Mouse (Mus musculus): ENCODE measurements around the gene Adtrp. TPM values are rescaled to one million over a fixed set of nuclear protein-coding genes. Genes with fewer than 3 reads are reported as not detected.

Adtrp gene
- polyA plus RNA-seq, 1 experiment: not detected

- TF ChIP-seq CTCF (IDR thresholded peaks at IDR 0.05; ENCODE audit: insufficient read depth, low read depth, low read length): no peak
- TF ChIP-seq POLR2A (IDR thresholded peaks at IDR 0.05; ENCODE audit: insufficient read depth, low read depth, low read length): no peak
- Histone ChIP-seq H3K4me1 (ENCODE audit: control insufficient read depth, insufficient read depth, low read length) (peaks cover 13% of the 10 kb centered on the region), H3K27ac (ENCODE audit: insufficient read depth, low read depth, low read length) (0 out of 2 replicates have a peak overlapping the region, but pooled peaks have one; percentile 33), H3K4me3 (ENCODE audit: insufficient read depth, low read depth, low read length) (no peak overlapping the region)
- WGBS: 35% methylated on average over 9 of the region's 9 CpGs
Observed at GRCm38 (mm10) chr13:41748866-41749265, 98.6 kb downstream of the Adtrp start.

- Histone ChIP-seq H3K4me1 (ENCODE audit: control insufficient read depth, insufficient read depth, low read length) (peaks cover 13% of the 10 kb centered on the region), H3K27ac (ENCODE audit: insufficient read depth, low read depth, low read length) (0 out of 2 replicates have a peak overlapping the region, but pooled peaks have one; percentile 16), H3K4me3 (ENCODE audit: insufficient read depth, low read depth, low read length) (no peak overlapping the region)
- WGBS: 29% methylated on average over 4 of the region's 4 CpGs
- TF ChIP-seq CTCF (IDR thresholded peaks at IDR 0.05; ENCODE audit: insufficient read depth, low read depth, low read length): no peak
- TF ChIP-seq POLR2A (IDR thresholded peaks at IDR 0.05; ENCODE audit: insufficient read depth, low read depth, low read length): no peak
Observed at GRCm38 (mm10) chr13:41747691-41748090, 99.8 kb downstream of the Adtrp start.

GRCm38 (mm10) chr13:41746971-41747615 lies 100.4 kb downstream of the Adtrp start:
- H3K27ac ChIP-seq (ENCODE audit: insufficient read depth, low read depth, low read length): no peak overlapping the region

GRCm38 (mm10) chr13:41740456-41741085 lies 106.9 kb downstream of the Adtrp start:
- no peak overlapping the region for H3K27ac ChIP-seq (ENCODE audit: insufficient read depth, low read depth, low read length)
- TF ChIP-seq CTCF (IDR thresholded peaks at IDR 0.05; ENCODE audit: insufficient read depth, low read depth, low read length): no peak
- no peak for TF ChIP-seq POLR2A (IDR thresholded peaks at IDR 0.05; ENCODE audit: insufficient read depth, low read depth, low read length)
- no peak overlapping the region for H3K4me3 ChIP-seq (ENCODE audit: insufficient read depth, low read depth, low read length)
- 89% methylated on average over 5 of the region's 5 CpGs for WGBS
- H3K4me1 ChIP-seq (ENCODE audit: control insufficient read depth, insufficient read depth, low read length): no peaks in the 10 kb centered on the region

More at GRCm38 (mm10) chr13:41746971-41747615, 100.4 kb downstream of the Adtrp start:
- TF ChIP-seq POLR2A (IDR thresholded peaks at IDR 0.05; ENCODE audit: insufficient read depth, low read depth, low read length): no peak
- WGBS: 45% methylated on average over 8 of the region's 8 CpGs
- Histone ChIP-seq H3K4me1 (ENCODE audit: control insufficient read depth, insufficient read depth, low read length) (peaks cover 13% of the 10 kb centered on the region), H3K4me3 (ENCODE audit: insufficient read depth, low read depth, low read length) (no peak overlapping the region)

- Histone ChIP-seq H3K27ac (ENCODE audit: insufficient read depth, low read depth, low read length) (no peak overlapping the region), H3K4me1 (ENCODE audit: control insufficient read depth, insufficient read depth, low read length) (no peaks in the 10 kb centered on the region), H3K4me3 (ENCODE audit: insufficient read depth, low read depth, low read length) (no peak overlapping the region)
- 61% methylated on average over 10 of the region's 10 CpGs for WGBS
- TF ChIP-seq POLR2A (IDR thresholded peaks at IDR 0.05; ENCODE audit: insufficient read depth, low read depth, low read length): no peak
- TF ChIP-seq CTCF (IDR thresholded peaks at IDR 0.05; ENCODE audit: insufficient read depth, low read depth, low read length): no peak
Observed at GRCm38 (mm10) chr13:41737628-41738309, 109.7 kb downstream of the Adtrp start.

GRCm38 (mm10) chr13:41729660-41730059 lies 117.8 kb downstream of the Adtrp start:
- 91% methylated on average over 8 of the region's 8 CpGs for WGBS
- TF ChIP-seq CTCF (IDR thresholded peaks at IDR 0.05; ENCODE audit: insufficient read depth, low read depth, low read length) (no peak), POLR2A (IDR thresholded peaks at IDR 0.05; ENCODE audit: insufficient read depth, low read depth, low read length) (no peak)
- Histone ChIP-seq H3K4me1 (ENCODE audit: control insufficient read depth, insufficient read depth, low read length) (no peaks in the 10 kb centered on the region), H3K4me3 (ENCODE audit: insufficient read depth, low read depth, low read length) (no peak overlapping the region), H3K27ac (ENCODE audit: insufficient read depth, low read depth, low read length) (no peak overlapping the region)

GRCm38 (mm10) chr13:41727803-41728202 lies 119.7 kb downstream of the Adtrp start:
- WGBS: 89% methylated on average over 3 of the region's 3 CpGs
- Histone ChIP-seq H3K4me3 (ENCODE audit: insufficient read depth, low read depth, low read length) (no peak overlapping the region), H3K4me1 (ENCODE audit: control insufficient read depth, insufficient read depth, low read length) (no peaks in the 10 kb centered on the region), H3K27ac (ENCODE audit: insufficient read depth, low read depth, low read length) (no peak overlapping the region)
- TF ChIP-seq POLR2A (IDR thresholded peaks at IDR 0.05; ENCODE audit: insufficient read depth, low read depth, low read length) (no peak), CTCF (IDR thresholded peaks at IDR 0.05; ENCODE audit: insufficient read depth, low read depth, low read length) (no peak)

- WGBS: 46% methylated on average over 16 of the region's 16 CpGs
- H3K27ac ChIP-seq (ENCODE audit: insufficient read depth, low read depth, low read length): 0 out of 2 replicates have a peak overlapping the region, but pooled peaks have one; percentile 42
Observed at GRCm38 (mm10) chr13:41719331-41719730, 128.2 kb downstream of the Adtrp start.

GRCm38 (mm10) chr13:41718051-41718450 lies 129.4 kb downstream of the Adtrp start:
- Histone ChIP-seq H3K4me3 (ENCODE audit: insufficient read depth, low read depth, low read length) (no peak overlapping the region), H3K4me1 (ENCODE audit: control insufficient read depth, insufficient read depth, low read length) (no peaks in the 10 kb centered on the region), H3K27ac (ENCODE audit: insufficient read depth, low read depth, low read length) (no peak overlapping the region)
- TF ChIP-seq POLR2A (IDR thresholded peaks at IDR 0.05; ENCODE audit: insufficient read depth, low read depth, low read length) (no peak), CTCF (IDR thresholded peaks at IDR 0.05; ENCODE audit: insufficient read depth, low read depth, low read length) (no peak)
- WGBS: 92% methylated on average over 4 of the region's 4 CpGs

More at GRCm38 (mm10) chr13:41719331-41719730, 128.2 kb downstream of the Adtrp start:
- H3K4me1 ChIP-seq (ENCODE audit: control insufficient read depth, insufficient read depth, low read length): no peaks in the 10 kb centered on the region
- no peak for TF ChIP-seq CTCF (IDR thresholded peaks at IDR 0.05; ENCODE audit: insufficient read depth, low read depth, low read length)
- TF ChIP-seq POLR2A (IDR thresholded peaks at IDR 0.05; ENCODE audit: insufficient read depth, low read depth, low read length): no peak
- no peak overlapping the region for H3K4me3 ChIP-seq (ENCODE audit: insufficient read depth, low read depth, low read length)

Other genes with a start within 250 kb of the Adtrp start
- gene Tmem170b, start 241.8 kb downstream of the Adtrp start, polyA plus RNA-seq (2012; ENCODE audit: insufficient read depth, insufficient read length, low replicate concordance, missing spikeins): not detected in 2 replicates
- not detected in 2 replicates for gene Hivep1, start 204.3 kb upstream of the Adtrp start, polyA plus RNA-seq (2012; ENCODE audit: insufficient read depth, insufficient read length, low replicate concordance, missing spikeins)

All from olfactory bulb, adult 2 months (tissue).